Mouse (Mus musculus): ENCODE data around the gene Apex1. TPM values are rescaled to one million over a fixed set of nuclear protein-coding genes. Genes with fewer than 3 reads are reported as not detected.
"Not testable (repeated sequence)": the region's sequence is repeated elsewhere in the genome, so short reads cannot be mapped to it uniquely, and the experiment has no call there.

Apex1 gene
- total RNA-seq, 1 experiment from 2014 or later = 66.1 TPM

DNA sequence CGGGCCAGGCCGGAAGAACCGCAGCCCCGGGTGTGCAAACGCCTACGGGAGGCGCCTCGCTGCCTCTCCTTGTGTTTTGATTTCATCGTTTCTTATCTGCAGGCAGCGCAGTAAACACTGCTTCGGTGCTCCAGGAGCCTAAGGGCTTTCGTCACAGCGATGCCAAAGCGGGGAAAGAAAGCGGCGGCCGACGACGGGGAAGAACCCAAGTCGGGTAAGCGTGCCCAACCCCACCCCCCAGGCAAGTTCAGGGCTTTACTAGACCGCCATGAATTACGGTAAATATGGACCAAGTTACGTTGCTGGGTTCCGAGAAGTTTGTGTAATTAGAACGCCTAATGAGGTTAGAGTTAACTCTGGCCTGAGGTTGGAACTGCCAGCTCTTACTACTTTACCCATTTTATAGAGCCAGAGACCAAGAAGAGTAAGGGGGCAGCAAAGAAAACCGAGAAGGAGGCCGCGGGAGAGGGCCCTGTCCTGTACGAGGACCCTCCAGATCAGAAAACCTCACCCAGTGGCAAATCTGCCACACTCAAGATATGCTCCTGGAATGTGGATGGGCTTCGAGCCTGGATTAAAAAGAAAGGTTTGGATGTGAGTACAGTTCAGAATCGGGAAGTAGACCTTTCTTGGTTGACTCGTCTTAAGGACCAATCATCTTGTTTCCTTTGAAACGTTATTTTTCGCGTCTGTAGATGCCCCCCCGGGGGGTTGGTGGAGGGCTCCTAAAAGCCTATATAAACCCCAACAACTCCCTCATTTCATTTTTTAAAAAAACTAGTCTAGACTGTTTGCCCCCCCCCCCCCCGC, 548 bp downstream of the Apex1 start:
- no peak for DNase-seq

DNA sequence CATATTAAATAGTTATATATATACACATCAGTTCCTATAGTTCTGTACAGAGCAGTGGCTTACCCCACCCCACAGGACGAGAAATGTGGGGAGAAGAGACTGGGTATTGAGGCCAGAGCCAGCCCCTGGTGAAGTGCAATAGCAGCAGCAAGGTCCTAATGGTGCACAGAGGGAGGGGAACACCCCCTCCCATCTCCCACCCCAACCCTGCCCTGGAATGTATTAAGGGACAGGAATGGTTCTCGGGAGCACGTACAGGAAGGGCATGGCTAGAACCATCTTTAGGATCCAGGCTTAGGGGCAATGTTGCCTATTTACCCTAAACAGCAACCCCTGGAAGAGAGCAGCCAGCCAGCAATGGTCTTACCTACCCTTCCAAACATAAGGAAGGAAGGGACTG, 2.6 kb downstream of the Apex1 start:
- DNase-seq = no peak

DNA sequence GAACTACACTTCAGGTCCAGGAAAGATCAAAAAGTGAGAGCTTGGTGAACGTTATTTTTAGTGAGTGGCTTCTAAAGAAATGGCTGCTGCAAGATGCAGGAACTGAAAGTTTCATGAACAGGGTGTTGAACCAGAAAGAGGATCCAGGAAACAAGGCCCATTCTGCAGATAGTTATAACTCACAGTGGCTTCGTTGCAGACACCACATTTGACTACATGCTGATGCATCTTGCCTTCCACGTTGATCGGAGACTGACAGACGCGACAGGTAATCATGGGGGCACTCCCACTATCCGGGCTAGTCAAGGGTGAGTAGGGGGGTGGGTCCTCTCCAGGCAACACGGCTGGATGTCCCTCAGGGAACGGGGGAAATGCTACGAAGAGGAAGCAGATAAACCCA, 5.2 kb downstream of the Apex1 start:
- DNase-seq = peak; percentile 21

DNA sequence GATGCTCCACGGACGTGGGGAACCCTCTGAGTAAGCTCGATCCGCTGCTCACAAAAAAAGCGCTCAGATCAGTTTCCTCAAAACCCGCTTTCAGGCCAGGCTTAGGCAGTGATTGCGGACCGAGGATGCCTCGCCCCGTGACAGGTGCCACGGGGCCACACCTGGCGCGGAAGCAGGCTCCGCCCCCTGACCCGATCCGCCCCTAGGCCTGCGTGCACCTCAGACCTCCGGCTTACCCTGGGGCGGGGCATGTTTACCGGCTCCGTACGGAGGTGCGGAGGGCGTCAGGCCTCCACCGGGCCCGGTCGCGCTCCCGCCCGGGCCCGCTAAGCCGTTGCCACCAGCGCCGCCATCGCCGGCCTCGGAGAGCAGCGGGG, 5.6 kb downstream of the Apex1 start:
- peak; percentile 74 for DNase-seq

DNA sequence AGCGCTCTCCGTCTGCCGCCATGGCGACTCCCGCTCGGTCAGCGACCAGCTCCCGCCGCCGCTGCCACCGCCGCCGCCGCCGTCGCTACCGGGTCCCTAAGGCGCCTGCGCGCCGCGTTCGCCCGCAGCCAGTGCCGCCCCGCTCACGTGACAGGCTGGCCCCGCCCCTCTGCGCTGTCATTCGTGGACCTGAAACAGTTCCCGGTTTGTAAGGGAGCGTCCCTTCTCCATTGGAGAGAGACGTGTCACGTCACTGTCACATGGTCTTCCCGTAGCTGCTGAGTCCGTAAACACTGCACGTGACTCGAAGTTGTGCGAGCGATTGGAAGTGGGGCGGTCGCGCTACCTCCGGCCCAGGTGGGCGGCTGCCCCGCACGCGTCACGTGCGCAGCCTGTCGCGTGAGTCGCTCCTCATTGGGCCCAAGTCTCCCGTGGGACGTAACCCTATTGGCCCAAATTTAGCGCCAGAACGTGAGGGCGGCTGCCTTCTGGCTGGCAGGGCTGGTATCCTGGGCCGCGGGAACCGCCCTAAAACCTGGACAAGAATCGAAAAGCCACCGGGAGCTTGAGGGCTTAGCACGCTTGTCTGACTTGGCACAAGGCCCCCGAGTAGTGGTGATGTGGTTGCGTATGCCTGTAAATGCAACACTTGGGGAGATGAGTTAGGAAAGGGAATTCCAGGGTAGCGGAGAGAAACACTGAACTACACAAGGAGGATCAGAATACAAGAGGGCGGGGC, 6.2 kb downstream of the Apex1 start, which contains the start of the genes Pip4p1 and Pnp:
TSS of gene Pip4p1 (minus strand) at position 103 of the 739 bp plus-strand sequence.
TSS of gene Pnp (plus strand) at position 329 of the 739 bp plus-strand sequence.
- peak; percentile 100 for DNase-seq

DNA sequence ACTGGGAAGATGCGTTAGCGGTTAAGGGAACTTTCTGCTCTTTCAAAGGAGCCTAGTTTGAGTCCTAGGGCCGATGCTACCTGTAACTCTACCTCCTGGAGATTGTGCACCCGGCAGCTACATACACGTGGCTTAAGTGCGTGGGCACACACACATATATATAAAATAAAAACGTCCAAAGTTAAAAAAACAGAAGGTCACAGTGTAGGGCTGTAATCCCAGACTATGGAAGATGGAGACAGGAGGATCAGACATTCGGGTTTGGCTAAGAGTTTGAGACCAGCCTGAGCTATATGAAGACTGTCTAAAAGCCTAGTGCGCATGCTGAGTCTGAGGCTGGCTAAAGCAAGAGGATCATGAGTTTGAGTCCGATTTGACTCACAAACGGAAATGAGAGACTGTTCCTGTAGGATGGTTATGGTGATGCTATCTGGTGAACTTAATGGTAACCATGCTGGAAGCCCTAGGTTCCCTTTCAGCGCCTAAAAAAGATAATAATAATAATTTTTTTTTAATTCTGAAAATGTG, 6.8 kb downstream of the Apex1 start:
- no peak for DNase-seq

DNA sequence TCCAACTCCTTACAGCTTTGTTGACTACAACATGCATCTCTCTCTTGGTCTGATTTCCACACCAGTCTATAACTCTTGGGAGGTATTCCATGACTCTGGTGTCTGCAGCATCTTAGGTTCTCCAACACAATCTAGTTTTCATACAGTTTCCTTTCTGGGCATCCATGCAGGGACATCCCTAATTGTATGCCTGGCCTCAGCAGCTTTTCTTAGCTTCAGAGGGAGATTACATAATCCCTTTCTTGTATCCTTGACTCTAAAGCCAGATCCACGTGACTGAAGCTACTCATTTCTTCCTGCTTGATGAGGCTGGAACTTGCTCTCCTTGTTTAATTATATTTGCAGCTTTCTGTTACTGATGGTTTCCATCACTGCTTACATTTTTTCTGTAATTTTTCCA, 11.9 kb downstream of the Apex1 start:
- DNase-seq = no peak

DNA sequence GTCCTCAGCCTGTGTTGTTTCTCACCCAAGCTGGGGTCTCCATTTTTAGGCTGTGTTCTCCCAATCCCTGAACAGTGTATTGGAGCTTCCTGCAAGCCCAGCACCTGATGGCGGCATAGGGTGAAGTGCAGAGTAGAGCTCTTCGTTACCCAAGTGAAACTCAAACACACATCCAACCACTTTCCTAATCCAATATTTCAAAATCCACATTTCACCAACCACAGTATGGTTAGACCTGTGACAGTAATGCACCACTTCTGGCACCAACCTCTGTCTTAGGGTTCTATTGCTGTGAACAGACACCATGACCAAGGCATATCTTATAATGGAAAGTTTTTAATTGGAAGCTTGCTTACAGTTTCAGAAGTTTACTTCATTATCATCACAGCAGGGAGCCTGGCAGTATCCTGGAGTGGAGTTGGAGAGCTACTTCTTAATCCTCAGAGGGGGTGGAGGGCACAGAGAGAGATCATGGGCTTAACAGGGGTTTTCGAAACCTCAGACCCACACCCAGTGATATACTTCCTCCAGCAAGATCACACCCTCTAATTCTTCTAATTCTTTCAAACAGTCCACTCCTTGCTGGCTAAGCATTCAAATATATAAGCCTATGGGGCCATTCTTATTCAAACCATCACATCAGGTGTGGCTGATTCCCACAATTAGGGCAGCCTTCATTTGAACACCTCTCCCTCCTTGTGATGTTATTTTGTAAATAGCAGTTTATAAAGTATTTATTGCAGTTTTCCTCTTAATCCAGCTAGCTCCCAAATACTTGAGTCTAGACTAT, 13.5 kb downstream of the Apex1 start:
- no peak for DNase-seq

DNA sequence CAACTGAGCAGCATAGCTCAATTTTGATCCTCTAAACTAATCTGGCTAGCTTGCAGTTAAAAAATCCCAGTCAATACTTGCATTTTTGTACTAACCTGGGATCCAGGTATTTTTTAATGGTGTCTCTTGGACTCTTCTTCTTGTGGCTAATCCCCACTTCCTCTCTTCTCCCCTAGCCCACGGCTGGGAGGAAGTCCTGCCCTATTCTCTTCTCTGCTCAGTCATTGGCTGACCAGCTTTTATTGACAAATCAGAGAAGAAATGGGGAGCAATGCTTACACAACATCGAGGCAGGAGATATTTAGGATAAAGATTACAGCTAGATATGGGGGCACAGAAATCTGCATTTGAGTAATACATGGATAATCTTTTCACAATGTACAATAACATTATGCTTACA, 14.2 kb downstream of the Apex1 start:
- DNase-seq = no peak

DNA sequence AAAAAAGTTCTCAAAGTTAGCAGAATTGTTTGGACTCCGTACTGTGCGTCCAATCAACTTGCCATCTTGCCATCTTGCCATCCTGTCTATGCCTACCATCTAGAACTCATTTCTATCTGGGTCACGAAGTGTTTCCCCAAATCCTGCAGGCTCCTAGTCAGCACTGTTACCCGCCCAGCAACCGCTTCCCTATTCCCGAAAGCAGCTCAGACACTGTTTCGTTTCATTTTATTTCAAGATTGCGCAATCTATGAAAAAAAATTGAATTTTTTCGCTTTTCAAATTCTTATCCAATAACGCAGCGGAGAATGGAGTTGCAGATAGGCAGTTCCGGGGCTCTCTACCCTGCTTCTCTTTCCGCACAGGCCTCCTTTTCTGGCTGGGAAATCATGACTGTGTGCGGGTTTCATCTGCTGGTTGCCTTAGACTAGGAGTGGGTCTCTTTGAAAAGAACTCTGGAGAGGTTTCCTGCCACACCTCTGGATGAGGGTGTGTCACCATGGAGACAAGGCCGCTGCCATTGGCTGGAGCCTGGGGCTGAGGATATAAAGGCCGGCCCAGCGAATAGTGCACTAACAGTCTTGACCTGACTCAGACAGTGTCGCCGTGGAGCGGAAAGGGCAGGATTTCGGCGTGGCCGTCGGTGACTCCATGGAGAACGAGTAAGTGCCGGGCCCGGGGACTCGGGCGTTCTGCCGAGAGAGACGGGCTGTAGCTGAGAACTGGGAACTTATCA, 19.3 kb downstream of the Apex1 start, which contains the start of gene Gm49342:
TSS of gene Gm49342 (plus strand) at position 586 of the 736 bp plus-strand sequence.
- peak; percentile 97 for DNase-seq

DNA sequence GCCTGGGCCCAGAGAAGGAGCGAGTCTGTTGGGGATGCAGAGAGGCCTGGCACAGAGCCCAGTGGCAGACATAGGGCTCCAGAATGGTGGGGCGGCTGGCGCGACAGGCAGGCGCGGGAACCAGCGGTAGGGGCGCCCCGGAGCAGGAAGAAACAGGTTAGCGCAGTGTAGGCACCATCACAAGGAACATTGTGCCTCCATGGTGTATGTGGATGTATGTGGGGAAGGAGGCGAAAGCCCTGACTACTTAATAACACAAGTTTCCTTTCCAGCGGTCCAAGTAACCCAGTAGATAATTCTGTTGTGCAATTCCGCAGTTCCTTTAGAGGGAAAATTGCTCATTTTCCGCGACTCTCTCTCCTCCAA, 19.9 kb downstream of the Apex1 start:
- not testable (repeated sequence) for DNase-seq

DNA sequence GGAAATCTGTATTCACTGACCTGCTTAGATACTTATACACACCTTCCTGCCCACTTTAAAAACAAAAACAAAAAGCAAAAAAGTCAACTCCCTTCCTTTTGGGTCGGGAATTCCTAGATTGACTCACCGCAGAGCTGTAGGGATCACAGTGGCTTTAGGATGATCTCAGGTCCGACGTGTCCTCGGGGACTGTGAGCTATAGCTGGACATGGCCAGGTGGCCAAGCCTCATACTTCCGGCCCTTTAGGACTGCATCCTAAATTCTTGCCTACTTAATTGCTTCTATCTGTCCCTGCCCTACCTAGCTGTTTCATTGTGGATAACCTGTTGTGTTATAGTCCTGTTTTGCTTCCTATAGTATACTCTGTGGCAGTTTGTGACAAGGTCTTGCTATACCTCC, 20.3 kb downstream of the Apex1 start:
- DNase-seq = not testable (repeated sequence)

DNA sequence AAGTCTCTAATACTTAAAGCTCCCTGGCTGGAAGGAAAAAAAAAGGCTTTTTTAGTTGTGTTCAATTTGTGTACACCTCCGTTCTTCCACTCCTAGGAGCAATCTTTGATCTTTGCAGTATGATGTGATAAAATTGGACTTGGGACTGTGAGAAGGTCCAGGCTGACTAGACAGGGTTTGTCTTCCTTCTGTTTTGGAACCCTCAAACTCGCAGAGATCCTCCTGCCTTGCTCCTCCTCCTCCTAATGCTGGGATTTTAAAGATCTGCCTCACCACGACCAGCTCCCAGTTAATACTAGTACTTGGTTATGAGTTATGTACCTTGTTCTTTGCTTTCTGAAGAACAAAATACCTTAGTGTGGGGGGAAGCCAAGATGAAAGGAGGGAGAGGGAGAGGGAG, 20.8 kb downstream of the Apex1 start:
- not testable (repeated sequence) for DNase-seq

DNA sequence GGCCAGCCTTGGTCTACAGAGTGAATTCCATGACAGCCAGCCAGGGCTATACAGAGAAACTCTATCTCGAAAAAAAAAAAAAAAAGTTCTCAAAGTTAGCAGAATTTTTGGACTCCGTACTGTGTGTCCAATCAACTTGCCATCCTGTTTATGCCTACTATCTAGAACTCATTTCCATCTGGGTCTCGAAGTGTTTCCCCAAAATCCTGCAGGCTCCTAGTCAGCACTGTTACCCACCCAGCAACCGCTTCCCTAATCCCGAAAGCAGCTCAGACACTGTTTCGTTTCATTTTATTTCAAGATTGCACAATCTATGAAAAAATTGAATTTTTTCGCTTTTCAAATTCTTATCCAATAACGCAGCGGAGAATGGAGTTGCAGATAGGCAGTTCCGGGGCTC, 30.7 kb downstream of the Apex1 start:
- DNase-seq = no peak

DNA sequence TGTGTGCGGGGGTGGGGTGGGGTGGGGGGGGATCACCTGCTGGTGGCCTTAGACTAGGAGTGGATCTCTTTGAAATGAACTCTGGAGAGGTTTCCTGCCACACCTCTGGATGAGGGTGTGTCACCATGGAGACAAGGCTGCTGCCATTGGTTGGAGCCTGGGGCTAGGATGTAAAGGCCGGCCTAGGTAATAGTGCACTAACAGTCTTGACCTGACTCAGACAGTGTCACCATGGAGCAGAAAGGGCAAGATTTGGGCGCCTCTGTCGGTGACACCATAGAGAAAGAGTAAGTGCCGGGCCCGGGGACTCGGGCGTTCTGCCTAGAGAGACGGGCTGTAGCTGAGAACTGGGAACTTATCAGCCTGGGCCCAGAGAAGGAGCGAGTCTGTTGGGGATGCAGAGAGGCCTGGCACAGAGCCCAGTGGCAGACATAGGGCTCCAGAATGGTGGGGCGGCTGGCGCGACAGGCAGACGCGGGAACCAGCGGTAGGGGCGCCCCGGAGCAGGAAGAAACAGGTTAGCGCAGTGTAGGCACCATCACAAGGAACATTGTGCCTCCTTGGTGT, 31.3 kb downstream of the Apex1 start, which contains the start of gene Pnp2:
TSS of gene Pnp2 (plus strand) at position 51 of the 567 bp plus-strand sequence.
- DNase-seq = peak; percentile 70

DNA sequence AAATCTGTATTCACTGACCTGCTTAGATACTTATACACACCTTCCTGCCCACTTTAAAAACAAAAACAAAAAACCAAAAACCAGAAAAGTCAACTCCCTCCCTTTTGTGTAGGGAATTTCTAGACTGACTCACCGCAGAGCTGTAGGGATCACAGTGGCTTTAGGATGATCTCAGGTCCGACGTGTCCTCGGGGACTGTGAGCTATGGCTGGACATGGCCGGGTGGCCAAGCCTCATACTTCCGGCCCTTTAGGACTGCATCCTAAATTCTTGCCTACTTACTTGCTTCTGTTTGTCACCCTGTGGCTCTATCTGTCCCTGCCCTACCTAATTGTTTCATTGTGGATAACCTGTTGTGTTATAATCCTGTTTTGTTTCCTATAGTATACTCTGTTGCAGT, 32.0 kb downstream of the Apex1 start:
- not testable (repeated sequence) for DNase-seq

DNA sequence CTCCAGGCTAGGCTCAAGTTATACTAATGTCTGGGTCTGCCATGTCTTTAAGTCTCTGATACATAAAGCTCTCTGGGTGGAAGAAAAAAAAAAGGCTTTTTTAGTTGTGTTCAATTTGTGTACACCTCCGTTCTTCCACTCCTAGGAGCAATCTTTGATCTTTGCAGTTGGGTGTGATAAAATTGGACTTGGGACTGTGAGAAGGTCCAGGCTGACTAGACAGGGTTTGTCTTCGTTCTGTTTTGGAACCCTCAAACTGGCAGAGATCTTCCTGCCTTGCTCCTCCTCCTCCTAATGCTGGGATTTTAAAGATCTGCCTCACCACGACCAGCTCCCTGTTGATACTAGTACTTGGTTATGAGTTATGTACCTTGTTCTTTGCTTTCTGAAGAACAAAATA, 32.4 kb downstream of the Apex1 start:
- not testable (repeated sequence) for DNase-seq

DNA sequence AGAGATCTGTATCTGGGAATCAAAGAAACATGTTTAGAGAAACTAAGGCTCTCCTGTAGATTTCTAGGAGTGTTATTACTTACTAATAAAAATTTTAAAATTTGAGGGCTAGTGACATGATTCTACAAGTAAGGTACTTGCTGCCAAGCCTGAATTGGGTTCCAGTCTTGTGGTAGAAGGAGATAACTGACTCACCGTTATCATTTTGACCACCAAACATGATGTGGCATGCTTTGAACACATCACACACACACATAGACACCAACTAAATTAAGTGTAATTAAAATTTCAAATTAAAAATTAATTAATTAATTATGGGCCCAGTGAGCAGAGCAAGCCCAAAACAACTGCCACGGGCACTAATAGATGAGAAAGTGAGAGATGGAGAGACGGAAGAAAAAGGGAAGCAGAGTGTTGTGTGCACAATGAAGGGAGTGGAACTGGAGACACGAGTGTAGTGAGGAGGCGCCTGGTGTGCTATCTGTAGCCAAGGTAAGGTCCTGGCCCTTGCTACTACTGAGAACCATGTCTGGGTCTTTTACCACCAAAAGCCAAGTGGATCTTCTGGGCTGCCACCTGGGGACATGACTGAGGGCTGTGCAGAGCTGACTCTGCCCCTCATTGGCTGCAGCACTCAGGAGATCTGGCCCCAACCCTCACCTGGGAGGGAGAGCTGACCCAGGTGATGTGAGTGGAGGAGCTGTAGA, 33.7 kb downstream of the Apex1 start:
- DNase-seq = not testable (repeated sequence)

DNA sequence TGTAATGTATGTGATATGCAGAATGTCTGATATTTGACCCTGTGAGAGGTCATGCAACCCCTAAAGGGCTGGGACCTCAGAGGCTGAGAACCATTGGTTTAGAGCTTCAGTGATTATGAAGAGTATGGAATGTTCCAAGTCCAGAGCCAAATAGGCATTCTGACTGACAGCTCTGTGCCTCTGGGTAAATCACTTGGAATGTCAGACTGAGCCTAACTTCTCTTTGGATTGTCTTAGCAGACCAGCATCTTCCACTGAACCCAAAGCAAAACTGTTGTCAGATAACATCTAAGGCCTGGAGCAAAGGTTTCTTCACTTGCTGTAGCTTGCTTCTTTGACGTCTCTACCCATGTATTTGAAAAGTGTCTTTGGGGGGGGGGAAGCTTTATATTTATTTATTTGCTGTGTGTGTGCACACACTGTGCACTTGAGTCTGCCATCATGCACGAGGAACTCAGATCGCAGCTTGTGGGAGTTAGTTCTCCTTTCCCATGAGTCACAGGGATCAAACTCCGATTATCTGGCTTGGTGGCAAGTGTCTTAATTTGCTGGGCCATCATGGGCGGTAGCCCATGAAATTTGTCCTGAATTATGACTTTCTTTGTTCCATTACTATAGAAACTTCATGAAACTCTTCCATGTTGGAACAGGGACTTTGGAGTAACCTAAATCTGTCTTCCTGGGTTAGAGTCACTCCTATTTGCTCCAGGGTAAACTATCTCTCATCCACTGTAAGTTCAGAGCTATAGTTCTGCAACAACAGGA, 43.6 kb downstream of the Apex1 start:
- no peak for DNase-seq

DNA sequence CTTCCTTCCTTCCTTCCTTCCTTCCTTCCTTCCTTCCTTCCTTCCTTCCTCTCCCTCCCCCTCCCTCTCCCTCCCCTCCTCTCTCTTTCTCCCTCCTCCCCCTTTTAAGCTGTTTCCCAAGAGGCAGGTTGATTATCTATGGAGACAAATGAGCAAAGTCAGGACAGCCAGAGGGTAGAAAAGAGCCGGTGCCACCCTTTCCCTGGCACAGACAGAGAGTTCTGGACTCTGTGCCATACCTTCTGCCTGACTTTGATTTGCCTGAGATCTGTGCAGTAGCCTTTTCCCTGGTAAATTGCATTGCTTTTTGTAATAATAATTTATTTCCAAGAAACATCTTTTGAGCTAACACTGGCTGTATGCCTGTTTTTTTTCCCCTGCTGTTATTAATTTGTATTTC, 44.3 kb downstream of the Apex1 start:
- DNase-seq = no peak
